Mouse (Mus musculus) pancreas, adult 10 weeks (tissue): ENCODE results near the gene Olfr110. TPM values are rescaled to one million over a fixed set of nuclear protein-coding genes. Genes with fewer than 3 reads are reported as not detected.

Experiments
- polyA plus RNA-seq: library from polyadenylated mRNA; stranded (reverse); fragments of 350-450 nt; fragmentation: Illumina TruSeq; extraction: RNeasy Lipid Tissue Mini Kit (QIAGEN cat#74804); gene quantifications from one replicate; pipeline ENCODE4 v1.2.3, GENCODE M21; 2015; ENCODE audit warnings: low read depth, low replicate concordance; ENCODE audit not compliant: insufficient read depth

Gene Olfr110
- not detected for polyA plus RNA-seq

GRCm38 (mm10) chr17:37491930-37492518 is at the start of gene Olfr110:
Olfr110 (plus strand) TSS chr17:37492468.

GRCm38 (mm10) chr17:37445180-37445579 is 47.1 kb upstream of the Olfr110 start, which contains the start of gene Olfr108:
Olfr108 (plus strand) TSS chr17:37445480.

GRCm38 (mm10) chr17:37458616-37459015 is 33.7 kb upstream of the Olfr110 start, which contains the start of gene Olfr109:
Olfr109 (plus strand) TSS chr17:37458916.

GRCm38 (mm10) chr17:37483452-37483851 is 8.8 kb upstream of the Olfr110 start, which contains the start of gene H2-M2:
H2-M2 (minus strand) TSS chr17:37483552.

GRCm38 (mm10) chr17:37507730-37508129 is 15.5 kb downstream of the Olfr110 start, which contains the start of gene Olfr111:
Olfr111 (plus strand) TSS chr17:37508030.

Other genes starting within 250 kb of the Olfr110 start
- not detected for gene Olfr98, start 228.7 kb upstream of the Olfr110 start, polyA plus RNA-seq
- 5.1 TPM for gene H2-M3, start 222.2 kb upstream of the Olfr110 start, polyA plus RNA-seq
- not detected for gene Olfr99, start 209.0 kb upstream of the Olfr110 start, polyA plus RNA-seq
- gene Olfr101, start 188.2 kb upstream of the Olfr110 start, polyA plus RNA-seq: not detected
- not detected for gene Olfr102, start 175.4 kb upstream of the Olfr110 start, polyA plus RNA-seq
- gene Olfr103, start 152.8 kb upstream of the Olfr110 start, polyA plus RNA-seq: not detected
- not detected for gene Olfr104-ps, start 132.9 kb upstream of the Olfr110 start, polyA plus RNA-seq
- not detected for gene Olfr105-ps, start 113.4 kb upstream of the Olfr110 start, polyA plus RNA-seq
- not detected for gene Olfr106-ps, start 102.1 kb upstream of the Olfr110 start, polyA plus RNA-seq
- gene Olfr107, start 93.2 kb upstream of the Olfr110 start, polyA plus RNA-seq: not detected
- gene Olfr108, start 47.0 kb upstream of the Olfr110 start, polyA plus RNA-seq: not detected
- gene Olfr109, start 33.6 kb upstream of the Olfr110 start, polyA plus RNA-seq: not detected
- not detected for gene H2-M2, start 8.9 kb upstream of the Olfr110 start, polyA plus RNA-seq
- not detected for gene Olfr111, start 15.6 kb downstream of the Olfr110 start, polyA plus RNA-seq
- not detected for gene Olfr112, start 77.0 kb downstream of the Olfr110 start, polyA plus RNA-seq
- gene Olfr113, start 85.2 kb downstream of the Olfr110 start, polyA plus RNA-seq: not detected
- gene Olfr114, start 100.3 kb downstream of the Olfr110 start, polyA plus RNA-seq: not detected
- not detected for gene Olfr115, start 134.6 kb downstream of the Olfr110 start, polyA plus RNA-seq
- gene Olfr116, start 134.7 kb downstream of the Olfr110 start, polyA plus RNA-seq: not detected
- gene Olfr117, start 171.3 kb downstream of the Olfr110 start, polyA plus RNA-seq: not detected
- gene Olfr118, start 174.5 kb downstream of the Olfr110 start, polyA plus RNA-seq: not detected
- not detected for gene Olfr119, start 204.1 kb downstream of the Olfr110 start, polyA plus RNA-seq
- not detected for gene Olfr120, start 229.3 kb downstream of the Olfr110 start, polyA plus RNA-seq